Mouse (Mus musculus): ENCODE measurements around the gene Nrbp1.
A peak's percentile ranks its signal among the peaks of the same experiment; 100 is the strongest.
"Not testable (repeated sequence)": the region's sequence is repeated elsewhere in the genome, so short reads cannot be mapped to it uniquely, and the experiment has no call there.

Nrbp1 gene

DNA sequence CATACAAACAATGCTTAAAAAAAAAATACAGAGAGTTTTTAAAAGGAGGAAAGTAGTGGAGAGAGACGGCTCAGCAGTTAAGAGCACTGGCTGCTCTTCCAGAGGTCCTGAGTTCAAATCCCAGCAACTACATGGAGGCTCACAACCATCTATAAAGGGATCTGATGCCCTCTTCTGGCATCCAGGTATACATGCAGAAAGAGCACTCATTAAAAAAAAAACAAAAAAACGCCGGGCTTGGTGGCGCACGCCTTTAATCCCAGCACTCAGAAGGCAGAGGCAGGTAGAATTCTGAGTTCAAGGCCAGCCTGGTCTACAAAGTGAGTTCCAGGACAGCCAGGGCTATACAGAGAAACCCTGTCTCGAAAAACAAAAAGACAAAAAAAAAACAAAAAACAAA is 24.1 kb upstream of the Nrbp1 start:
- not testable (repeated sequence) for DNase-seq

DNA sequence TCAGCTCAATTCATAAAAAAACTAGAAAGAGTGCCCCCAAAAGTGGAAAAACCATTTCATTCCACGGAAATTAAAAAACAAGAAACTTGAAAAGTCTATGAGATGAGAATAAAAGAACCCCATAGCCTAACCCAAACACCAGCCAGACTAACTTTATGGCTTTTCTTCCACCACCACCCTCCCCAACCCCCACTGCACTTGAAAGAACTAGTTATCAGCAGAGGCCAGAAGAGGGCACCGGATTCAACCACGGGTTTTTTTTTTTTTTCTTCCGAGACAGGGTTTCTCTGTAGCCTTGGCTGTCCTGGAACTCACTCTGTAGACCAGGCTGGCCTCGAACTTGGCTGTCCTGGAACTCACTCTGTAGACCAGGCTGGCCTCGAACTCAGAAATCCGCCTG is 22.4 kb upstream of the Nrbp1 start:
- DNase-seq = no peak

DNA sequence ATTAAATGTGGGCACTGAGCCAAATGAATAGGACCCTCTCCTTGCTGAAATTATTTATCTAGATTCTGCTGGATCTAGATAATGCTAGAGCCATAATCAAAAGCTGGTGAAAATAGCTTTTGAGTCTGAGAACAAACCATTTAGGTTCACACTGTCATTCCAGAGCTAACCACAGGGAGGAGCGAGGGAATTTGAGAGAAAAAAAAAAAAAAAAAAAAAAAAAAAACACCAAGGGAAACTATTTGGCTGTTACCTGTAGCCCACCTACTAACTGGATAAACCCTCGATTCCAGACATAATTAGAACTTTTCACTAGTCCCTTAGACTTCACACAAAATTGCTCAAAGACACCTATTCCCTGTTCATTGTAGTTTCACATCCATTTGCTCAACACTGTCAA is 21.6 kb upstream of the Nrbp1 start:
- DNase-seq = no peak

DNA sequence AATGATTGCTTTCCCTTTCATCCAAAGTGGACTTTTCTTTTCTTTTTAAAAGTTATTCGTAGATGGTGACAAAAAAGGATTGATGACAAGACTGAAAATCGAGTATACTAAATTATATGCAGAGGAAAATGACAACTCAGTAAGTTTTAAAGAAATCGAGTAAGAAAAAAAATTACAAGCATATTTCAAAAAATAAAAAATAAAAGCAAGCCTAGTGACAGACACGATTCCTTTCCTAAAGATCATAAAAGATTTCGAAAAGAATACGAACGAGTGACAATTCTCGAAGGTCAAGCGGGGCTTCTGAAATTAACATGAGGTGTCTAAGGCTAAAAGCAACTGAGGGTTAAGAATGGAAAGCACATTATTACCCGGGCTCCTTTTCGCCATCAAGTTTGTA is 21.2 kb upstream of the Nrbp1 start:
- no peak for DNase-seq

DNA sequence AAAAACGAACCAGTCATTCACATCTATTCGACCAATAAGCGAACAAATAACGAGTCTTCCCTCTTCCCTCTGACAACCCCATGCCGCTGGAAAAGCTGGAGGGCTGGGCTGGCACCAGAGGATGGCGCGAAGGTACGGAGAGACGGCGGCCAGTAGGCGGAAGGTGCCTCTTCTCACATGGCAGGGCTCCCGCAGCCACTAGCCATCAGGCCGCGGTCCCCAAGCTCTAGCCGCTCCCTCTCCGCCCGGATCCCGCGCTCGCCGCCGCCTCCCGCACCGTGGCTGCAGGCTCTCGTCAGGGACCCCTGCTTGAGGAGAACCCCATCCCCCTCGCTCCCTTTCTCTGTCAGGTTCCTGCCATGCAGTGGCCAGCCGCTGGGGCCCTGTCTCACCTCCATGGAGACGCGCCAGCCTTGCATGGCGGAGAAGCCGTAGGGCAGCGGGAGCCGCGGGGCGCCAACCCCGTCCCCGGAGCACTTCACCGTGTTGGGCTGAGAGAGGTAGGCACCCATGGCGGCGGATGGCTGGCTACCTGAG is 20.7 kb upstream of the Nrbp1 start:
- peak; percentile 49 for DNase-seq

DNA sequence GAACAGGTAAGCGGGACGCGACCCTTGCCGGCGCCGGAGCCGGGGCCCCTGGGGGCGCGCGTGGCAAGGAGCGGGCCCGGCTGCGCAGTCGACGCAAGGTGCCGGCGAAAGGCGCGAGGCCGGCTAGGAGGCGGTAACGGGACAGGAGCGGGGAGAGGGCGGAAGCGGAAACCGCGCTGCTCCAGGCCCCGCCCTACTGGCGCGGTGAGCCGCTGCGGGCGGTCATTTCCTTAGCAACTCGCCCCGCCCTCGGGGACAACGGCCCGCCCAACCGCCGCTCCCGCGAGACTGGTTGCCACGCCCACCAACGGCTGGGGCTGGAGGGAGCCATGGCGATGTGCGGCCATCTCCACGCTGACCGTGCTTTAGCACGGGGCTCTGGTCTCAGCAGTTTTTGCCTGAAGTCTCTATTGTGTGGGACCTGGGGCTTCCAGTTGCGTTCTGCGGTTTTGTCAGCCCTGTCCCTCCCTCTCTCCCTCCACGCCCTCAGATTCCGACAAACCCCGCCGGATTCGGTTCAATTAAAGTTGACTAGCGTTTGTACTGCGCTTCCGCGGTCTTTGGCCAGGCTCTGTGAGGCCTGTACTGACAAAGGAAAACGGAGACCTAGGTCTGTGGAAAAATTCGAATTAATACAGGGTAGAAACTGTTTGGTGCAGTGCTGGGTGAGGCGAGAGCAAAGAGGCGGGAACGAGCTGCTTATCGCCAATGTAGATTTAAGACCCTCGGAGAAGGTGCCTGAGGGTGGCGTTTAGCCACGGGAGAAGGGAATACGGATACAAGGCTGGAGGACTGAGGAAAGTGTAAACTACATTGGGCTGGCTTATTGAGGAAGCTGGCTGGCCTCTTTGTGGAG is 20.0 kb upstream of the Nrbp1 start, which contains the start of gene Ppm1g:
TSS of gene Ppm1g (minus strand) at position 240 of the 856 bp plus-strand sequence.
- peak; percentile 97 for DNase-seq

DNA sequence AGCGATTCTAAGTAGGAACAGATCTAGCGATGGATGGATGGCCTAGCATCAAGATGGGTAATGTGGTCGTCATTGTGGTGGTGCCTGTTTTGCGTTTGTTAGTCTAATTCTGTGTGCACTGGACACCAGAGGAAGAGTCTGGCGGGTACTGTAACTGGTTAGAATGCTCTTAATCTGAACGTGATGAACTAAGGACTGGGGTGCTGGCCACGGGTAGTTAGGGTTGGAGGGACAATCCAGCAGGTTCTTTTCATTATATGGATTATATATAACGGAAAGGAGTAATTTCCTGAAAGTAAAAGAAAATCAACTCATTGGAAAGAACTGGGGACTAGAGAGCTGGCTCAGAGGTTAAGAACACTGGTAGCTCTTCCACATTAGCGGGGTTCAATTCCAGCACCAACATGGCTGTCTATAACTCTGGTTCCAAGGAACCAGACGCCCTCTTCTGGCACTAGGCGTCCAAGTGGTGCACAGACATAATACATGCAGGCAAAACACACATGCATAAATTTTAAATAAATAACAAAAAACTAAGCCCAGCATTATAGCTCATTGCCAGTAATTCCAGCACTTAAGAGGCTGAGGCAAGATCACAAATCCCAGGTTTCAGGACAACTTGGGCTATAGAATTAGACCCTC is 19.2 kb upstream of the Nrbp1 start:
- no peak for DNase-seq

DNA sequence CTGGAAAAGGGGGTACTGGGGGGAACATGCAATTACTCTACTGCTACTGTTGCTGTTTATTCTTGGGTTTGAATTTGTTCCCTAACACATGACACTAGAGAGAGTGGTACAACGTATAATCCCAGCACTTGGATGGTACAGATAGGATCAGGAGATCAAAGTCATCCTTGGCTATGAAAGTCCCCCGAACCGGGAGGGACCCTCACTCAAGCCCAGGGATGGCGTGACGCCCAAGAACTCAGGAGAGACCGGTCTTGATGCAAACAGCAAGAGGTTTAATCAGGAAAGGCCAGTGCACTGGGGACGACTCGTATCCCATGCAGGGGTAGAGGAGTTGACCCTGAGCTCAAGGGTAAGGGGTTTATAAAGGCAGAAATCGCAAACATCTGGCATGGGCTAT is 18.0 kb upstream of the Nrbp1 start:
- DNase-seq = no peak

DNA sequence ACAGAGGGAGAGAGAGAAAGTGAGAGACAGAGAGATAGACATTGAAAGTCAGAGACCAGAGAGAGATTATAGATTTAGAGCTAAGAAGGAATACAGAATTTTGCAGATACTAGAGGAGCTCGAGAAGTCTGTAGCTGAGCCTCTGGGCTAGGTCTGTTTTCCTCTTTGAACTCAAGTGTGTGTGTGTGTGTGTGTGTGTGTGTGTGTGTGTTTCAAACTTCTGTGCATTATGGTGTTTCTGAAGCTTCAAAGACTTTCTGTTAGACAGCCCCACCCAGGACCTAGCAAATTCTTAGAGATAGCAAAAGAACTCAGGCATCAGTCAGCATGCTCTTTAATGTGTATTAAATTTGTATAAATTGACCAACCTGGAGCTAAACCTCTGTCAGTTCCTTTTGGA is 14.0 kb upstream of the Nrbp1 start:
- no peak for DNase-seq

DNA sequence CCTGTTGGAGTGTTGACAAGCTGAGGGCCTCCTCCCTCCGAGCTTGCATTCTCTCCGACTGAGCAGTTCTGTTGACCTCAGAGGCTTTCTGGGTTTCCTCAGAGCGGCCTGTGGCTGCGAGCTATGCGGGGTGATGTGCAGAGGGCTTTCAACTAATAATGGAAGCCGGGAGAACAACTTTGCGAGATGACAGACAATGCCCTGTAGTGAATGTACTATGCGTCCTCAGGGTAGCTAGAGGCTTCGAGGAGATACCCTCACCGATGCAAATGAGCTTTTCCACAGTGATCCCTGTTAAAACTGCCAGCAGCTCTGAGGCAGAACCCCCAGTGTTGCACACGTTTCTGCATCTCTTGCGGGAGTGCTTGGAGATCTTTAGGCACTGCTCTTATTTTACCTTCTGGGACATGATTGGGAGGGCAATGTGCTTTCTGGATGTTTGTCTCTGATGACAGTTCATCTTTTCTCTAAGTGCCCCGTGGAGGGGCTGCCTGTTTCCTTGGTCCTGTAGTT is 914 bp downstream of the Nrbp1 start:
- no peak for DNase-seq

DNA sequence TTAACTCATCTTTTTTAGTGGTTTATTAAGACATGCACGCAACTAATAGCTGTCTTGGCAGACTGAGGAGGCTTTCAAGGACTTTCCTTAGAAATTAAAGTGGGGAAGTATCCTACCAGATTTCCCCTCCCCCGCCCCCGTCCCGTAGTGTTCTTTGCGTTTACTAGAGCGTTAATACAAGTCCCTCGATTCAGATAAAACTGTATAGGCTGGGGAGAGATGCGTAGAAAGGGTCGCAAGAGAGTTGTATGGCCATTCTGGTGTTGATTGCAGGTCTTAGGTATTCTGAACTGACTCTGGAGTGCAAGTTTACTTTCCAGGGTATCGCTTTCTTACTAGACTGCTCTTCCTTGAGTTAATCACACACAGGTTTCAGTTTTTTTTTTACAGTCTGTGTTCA is 1.5 kb downstream of the Nrbp1 start:
- no peak for DNase-seq

DNA sequence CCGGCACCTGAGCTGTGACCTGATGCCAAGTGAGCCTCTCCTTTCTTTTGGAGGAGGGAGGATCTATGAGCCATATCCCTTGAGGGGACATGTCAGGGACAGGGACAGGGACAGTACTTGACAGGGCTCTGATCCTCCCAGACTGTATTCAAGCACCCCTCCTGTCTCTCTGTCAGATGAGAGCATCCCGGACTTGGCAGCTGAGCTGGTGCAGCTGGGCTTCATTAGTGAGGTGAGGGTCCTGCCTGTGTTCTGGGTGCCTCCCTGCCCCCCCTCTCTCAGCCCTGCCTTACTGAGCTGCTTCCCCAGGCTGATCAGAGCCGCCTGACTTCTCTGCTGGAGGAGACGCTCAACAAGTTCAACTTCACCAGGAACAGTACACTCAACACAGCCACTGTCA is 10.1 kb downstream of the Nrbp1 start:
- no peak for DNase-seq

DNA sequence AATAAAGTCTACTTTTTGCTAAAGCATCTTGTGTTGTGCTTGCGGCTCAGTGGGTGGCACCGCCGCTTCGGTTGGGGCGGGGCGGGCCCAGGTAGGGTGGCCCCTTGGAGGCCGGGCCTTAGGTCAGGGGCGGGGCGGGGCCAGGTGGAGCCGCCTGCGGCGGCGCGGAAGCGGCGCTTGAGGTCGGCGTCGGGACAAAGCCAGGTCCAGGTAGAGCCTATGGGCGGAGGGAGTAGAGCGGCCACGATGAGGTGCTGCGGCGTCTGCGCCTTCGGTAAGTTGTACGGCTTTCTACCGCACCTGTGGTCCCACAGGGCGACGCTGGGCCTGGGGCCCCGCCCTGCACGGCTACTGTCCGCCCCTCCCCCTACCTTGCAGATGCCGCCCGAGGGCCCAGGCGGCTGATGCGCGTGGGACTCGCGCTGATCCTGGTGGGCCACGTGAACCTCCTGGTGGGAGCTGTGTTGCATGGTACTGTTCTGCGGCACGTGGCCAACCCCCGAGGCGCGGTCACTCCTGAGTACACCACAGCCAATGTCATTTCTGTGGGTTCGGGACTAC is 11.0 kb downstream of the Nrbp1 start, which contains the start of gene Krtcap3:
TSS of gene Krtcap3 (plus strand) at position 151 of the 561 bp plus-strand sequence.
- peak; percentile 20 for DNase-seq

DNA sequence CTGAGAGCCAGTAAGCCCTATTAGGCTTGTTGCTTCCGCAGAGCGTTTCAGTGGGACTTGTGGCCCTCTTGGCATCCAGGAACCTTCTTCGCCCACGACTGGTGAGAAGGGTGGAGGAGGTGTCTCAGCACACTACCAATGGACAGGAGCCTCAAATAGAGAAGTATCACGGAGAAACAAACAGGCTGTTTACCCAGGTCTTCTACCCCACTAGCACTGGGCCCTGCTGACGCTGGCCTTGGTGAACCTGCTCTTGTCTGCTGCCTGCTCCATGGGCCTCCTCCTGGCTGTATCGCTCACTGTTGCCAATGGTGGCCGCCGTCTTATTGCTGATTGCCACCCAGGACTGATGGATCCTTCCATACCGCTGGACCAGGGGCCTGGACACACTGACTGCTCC is 11.5 kb downstream of the Nrbp1 start:
- no peak for DNase-seq

DNA sequence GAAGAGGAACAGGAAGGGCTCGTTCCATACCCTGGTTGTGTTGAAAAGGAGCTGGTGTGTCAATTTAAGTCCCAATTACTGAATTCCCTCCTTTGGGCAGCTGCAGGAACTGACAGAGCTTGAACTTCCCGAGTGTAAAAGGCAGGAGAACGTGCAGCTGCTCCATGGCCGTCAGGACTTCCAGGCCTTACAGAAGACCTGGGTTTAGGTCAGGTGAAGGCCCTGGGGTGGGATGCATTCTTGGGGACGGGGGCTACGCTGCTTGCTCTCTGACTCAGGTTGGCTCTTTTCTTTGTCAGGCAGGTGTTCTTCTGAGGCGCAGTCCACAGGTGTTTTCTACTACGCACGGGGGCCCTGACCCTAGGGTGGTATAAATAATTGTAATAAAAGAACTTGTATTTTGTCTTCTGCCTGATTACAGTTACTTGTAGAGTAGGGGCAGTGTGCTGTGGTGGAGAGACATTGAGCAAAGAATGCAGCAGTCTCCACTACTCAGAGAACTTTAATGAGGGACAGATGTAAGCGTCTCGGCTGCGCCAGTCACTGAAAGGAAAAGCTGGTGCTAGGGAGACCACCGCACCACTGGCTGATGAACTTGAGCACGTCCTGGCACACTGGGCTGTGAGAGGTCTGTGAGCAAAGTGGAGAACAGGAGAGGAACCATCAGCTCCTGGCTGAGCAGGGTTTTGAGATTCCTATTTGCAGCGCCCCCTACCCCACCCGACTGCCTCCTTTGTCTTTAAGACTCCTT is 12.3 kb downstream of the Nrbp1 start:
- no peak for DNase-seq

DNA sequence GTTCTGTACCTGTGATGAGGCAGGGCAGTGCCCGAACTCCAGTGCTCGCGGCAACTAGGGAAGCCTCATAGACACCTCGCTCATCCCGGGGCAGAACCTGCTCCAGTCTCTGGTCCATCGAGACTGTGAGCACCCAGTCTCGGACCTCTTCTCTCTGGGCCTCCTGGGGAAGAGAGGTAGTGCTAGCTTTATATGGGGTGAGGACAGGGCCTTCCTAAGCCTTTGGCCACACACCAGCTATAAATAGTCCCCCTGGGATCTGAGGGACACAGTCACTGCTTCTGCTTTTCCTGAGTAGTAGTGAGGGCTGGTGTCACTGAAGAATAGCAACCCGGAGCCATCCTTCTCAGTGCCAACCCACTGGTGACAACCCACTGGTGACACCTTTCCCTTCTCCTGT is 13.1 kb downstream of the Nrbp1 start:
- no peak for DNase-seq

DNA sequence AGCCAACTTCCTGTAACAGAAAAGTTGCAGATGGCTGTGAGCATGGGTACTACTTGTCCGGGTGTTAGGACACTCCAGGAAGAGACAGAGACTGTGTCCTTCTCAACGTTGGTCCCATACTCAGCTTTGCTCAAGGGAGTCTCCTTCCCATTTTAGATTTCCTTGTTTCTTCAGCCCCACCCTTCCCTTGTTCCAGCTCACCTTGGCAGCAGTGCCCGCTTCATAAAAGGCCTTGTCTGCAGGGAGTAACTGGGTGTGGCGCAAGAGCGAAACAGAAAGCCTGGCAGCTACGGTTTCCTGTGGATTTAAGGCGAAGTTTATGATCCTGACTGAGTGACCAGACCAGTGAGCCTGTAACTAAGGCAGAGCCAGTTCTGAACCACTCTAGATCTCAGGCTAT is 13.8 kb downstream of the Nrbp1 start:
- DNase-seq = no peak

DNA sequence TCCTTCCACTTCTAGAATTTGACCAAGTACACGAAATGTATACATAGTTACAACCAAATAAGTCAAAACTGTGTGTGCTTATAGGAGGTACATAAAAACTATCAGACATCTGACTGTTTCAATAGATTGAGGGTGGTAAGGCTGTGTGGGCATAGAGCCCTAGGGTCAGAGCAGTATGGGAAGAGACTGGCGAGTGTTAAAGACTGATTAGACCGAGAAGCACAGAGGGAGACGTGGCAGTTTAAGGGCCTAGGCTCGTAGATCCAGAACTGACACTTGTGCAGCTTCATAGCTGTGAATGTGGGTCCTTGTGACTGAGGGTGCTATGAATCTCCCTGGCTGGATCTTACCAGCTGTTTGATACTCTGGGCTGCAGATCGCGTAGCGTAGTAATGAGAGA is 14.2 kb downstream of the Nrbp1 start:
- DNase-seq = no peak

DNA sequence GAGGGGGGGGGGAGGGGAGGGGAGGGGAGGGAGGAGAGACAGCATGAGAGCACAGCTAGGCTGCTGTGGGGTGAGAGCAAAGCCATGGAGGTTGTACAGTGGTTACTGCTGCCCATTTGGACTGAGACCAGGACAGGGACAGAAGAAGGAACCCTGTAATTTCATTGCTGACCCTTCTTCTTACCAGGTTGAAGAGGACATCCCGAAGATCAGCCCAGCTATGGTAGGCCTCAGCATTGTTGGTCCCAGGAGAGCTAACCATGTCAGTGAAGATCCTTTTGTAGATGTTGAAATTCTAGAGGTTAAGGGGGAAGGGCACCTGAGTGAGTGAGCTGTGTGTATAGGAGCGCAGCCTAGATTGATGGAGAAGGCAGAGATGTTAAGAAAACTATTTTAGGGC is 14.7 kb downstream of the Nrbp1 start:
- no peak for DNase-seq

DNA sequence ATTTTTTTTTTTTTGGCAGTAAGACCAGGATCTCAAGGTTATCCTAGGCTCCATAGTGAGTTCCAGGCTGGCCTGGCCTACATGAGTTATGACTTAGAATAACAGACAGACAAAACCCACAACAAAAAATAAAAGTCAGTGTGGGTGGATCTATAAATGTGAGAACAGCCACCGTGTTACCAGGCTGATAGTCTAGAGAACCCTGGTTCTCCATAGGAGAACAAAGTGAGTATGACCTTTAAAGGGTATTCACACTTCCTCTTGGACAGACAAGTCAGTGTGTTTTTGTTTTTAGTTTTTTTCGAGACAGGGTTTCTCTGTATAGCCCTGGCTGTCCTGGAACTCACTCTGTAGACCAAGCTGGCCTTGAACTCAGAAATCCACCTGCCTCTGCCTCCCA is 15.3 kb downstream of the Nrbp1 start:
- no peak for DNase-seq

DNA sequence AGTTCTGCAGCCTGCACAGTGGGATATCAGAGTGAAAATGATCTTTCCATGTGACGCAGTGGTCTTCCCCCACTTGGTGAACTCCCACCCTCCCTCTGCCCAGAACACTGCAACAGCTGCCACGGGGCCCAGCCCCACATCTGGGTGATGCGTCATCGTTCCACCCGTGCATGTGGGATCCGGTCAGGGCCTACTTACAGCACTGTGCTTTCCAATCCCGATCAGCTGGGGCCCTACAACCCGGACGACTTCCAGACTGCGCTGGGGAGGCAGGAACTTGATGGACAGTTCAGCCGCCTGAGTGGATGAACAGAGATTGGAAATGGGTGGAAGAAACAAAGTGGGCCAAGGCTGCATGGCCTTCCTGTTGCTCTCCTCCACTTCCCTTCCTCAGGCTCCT is 17.0 kb downstream of the Nrbp1 start:
- DNase-seq = no peak

DNA sequence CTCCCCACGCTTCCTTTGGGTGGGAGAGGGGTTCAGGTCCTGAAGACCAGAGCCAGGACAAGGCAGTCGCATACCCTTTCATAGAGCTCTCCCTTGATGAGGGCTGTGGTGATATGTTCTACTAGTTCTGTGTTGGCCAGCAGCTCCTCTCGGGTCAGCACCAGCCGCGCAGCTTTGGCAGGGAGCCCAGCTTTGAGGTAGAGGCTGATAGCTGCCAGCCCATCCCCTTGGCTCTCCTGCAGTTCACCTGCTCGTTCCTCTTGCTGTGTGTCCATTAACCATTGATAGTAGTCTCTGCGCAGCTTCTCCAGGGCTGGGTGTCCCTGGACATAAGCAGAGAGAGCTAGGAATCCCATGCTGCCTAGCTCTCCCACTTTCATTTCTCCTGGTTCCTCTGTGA is 25.4 kb downstream of the Nrbp1 start:
- no peak for DNase-seq

DNA sequence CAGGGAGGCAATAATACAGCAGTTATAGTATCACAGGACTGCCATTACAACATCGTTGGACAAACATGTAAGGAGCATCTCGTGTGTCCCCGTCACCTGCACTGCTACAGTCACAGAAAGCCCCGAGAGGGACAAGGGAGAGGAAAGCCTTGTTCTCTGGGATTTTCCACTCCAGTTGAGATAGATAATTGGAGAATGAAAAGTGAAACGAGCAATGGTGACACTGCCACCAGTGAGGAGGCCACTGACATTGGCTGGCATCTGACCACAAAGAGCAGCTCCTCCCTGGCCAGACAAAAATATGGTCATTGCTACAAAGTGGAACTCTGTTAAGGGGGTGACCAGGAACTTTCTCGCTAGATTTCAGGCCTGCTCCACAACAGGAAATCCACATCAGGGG is 27.0 kb downstream of the Nrbp1 start:
- no peak for DNase-seq

Measured in right cerebral cortex, adult 18-20 months (tissue).